Mouse (Mus musculus): ENCODE measurements around the gene Cldn6. TPM values are rescaled to one million over a fixed set of nuclear protein-coding genes. Genes with fewer than 3 reads are reported as not detected.
A peak's percentile ranks its signal among the peaks of the same experiment; 100 is the strongest.

The Cldn6 gene
- total RNA-seq (2021): 0.30 TPM in 1 of 2 replicates, not detected in the other
- long read RNA-seq, experiment 1: 0 reads
- long read RNA-seq, experiment 2: 0 reads

- no peak for DNase-seq
Observed at GRCm38 (mm10) chr17:23679127-23679835, at the start of gene Cldn6. Gene Cldn6 (plus strand): TSS chr17:23679249.

GRCm38 (mm10) chr17:23630195-23631020 is 48.6 kb upstream of the Cldn6 start:
- DNase-seq: peak; percentile 92

DNA sequence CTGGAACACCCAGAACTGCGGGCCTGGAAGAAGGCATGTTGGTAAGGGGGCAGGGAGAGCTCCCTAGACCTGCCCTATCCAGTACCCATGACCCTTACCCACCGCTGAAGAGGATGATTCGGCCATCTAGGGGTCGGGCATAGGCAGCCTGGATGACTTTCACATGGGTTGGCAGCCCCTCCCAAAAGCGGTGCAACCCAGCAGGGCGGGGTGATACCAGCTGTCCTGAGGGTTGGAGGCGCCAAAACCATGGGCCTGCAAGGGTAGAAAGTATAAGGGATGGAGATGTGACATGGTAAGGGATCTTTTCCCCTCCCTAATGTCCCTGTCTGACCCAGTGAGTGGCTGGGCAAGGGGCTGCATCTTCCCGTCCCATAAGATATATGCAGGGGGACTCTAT is 47.8 kb upstream of the Cldn6 start:
- no peak for DNase-seq

GRCm38 (mm10) chr17:23644613-23645495 is 34.2 kb upstream of the Cldn6 start, which contains the start of gene Mmp25:
Gene Mmp25 (minus strand): TSS chr17:23645277.
- DNase-seq: peak; percentile 34

DNA sequence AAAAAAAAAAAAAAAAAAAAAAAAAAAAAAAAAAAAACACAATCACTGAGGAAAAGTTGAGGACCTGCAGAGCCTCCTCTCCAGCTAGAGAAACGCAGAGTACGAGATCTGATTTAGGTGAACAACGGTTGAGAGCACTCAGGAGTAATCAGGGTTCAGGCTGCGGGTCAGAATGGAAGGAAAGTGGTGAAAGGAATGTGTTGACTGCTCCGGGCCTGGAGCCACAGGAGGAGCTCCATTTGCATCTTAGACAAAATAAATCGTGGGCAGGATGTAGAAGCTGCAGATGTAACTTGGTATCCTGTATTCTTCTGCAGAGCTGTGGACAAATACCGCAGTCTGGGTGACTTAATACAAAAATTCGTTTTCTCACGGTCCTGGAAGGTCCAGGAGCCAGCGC is 33.2 kb upstream of the Cldn6 start:
- no peak for DNase-seq

- DNase-seq: no peak
Observed at GRCm38 (mm10) chr17:23651363-23651762, 27.7 kb upstream of the Cldn6 start.

DNA sequence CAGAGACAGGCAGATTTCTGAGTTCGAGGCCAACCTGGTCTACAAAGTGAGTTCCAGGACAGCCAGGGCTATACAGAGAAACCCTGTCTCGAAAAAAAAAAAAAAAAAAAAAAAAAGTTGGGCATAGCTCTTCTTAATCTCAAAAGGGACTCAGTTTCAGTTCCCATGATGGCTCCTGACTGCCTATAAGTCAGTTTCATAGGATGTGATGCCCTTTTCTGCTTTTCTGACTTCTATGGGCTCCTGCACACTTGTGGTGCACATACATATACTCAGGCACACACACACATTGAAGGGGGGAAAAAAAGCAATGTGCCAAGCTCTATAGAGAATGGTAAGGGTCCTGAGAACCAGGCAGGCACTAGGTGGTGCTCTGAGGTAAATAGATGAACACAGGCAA is 25.7 kb upstream of the Cldn6 start:
- no peak for DNase-seq

DNA sequence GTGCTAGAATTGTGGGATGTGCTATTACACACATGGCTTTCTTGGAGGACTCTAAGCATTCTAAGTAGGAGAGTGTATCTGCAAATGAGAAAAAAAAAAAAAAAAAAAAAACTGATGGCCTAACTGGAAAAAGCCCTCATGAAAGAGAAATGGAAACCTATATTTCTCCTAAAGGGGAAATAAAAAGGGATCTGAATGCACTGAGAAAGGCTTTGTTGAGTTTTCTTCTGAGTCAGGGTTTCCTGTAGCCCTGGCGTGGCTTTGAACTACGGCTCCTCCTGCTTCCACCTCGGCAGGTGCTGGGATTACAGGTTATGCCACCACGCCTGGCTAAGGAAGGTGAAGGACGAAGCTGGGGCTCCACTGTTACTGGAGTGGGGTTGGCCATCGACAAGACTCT is 25.0 kb upstream of the Cldn6 start:
- no peak for DNase-seq

DNA sequence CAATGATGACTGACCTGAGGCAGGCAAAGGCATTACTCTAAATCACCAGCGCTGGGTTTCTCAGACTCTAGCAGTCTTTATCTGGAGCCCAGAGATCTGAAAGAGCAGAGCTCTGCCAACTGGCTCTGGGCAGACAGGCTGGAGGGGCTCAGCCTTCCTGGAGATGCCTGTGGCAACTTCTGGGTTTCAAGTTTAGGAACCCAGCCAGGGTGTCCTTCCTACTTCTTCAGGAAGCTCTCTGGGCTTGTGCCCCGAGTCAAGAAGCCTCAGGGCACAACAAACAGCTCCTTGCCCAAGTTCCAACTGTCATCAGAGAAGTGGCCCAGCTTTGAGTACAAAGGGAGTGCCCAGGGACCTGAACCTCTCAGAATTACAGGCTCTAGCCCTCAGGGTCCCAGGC is 24.6 kb upstream of the Cldn6 start:
- no peak for DNase-seq

GRCm38 (mm10) chr17:23658450-23658849 is 20.6 kb upstream of the Cldn6 start:
- no peak for DNase-seq

DNA sequence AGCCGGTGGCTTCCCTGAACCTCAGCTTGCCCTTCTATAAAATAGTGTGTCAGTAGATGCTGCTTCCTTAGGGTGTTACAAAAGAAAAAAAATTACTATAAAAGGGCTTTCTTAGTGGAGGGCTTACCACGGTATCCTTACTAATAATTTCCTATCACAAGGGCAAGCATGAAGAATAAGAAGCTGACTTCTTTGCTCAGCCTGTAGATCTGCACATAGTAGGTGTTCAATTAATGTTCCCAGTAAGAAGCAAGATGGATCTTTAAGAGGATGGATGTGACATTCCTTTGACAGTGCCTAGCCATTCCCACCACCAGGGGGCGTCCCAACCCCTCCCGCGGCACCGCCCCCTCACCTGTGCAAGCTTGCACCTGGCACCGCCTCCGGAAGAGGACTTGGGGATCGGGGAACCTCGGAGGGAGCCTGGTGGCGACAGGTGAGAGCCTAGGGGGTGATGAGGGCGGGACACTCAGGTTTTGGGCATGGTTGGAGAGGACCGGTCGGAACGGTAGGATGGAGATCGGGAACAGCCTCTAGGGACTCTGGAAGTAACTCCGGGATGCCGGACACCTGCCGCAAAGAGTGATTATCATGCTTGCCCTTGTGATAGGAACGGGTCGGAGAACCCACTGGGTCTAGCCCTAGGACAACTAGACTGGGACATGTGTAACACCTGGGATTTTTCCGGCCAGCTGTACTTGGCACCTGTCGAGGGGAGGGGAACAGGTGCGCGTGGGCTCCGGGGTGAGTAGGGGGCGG is 18.8 kb upstream of the Cldn6 start, which contains the start of gene Bicdl2:
Bicdl2 (plus strand) TSS at position 390 of the 759 bp plus-strand sequence.
- DNase-seq: peak; percentile 73

DNA sequence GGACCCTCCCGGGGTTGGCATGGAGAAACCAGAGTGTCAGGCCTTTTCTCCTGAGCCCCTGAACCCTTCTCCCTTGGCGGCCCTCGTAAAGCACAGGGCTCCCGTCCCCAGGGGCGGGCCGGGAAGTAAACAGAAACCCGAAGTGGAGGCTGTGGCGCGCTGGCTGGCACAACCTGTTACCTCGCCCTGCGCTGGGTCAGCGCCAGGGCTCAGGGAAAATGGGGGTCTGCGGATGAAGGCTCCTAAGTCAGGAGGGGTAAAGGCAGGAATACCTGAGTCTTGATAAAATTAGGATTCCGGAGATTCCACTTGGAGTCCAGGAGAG is 18.2 kb upstream of the Cldn6 start:
- no peak for DNase-seq

GRCm38 (mm10) chr17:23661526-23661925 is 17.5 kb upstream of the Cldn6 start:
- DNase-seq: peak; percentile 57

- no peak for DNase-seq
Observed at GRCm38 (mm10) chr17:23664556-23665021, 14.5 kb upstream of the Cldn6 start.

DNA sequence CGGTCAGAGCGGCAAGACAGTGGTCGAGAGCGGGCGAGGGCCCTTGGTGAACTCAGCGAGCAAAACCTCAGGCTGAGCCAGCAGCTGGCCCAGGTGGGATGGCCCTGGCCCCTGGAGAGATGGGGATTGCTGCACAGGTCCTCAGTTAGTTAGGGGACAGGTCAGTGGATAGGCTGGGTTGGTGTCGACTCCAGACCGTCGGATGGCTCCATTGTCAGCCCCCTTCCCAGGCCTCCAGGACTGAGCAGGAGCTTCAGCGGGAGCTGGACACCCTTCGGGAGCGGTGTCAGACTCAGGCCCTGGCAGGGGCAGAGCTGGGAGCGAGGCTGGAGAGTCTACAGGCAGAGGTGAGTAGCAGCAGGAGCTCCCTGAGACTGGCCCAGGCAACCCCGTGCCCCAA is 13.5 kb upstream of the Cldn6 start:
- DNase-seq: no peak

DNA sequence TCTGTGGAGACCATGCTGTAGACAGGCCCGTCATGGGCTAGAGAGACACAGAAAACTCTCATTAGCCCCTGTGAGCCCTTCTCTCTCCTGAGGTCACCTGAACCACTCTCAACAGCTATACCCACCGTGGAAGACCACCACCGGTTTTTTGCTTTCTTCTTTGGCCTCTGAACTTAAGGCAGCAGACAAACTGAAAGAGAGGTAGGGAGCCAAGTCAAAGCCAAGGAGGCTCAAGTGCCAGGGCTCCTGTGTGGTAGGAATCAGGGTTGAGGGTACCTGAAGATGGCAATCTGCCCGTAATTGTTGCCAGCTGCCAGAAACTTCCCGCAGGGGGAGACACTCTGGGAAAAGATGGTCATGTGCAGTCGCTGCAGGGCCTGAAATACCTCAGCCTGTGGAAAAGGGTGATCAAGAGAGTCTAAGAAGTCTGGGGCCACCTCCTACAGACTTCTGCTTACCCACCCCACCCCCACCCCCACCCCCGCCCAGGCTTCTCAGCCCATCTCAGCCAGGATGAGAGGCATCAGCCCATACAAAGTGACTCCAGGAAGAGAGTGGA is 8.5 kb upstream of the Cldn6 start:
- no peak for DNase-seq

GRCm38 (mm10) chr17:23671519-23671918 is 7.5 kb upstream of the Cldn6 start:
- DNase-seq: no peak

GRCm38 (mm10) chr17:23672761-23673160 is 6.3 kb upstream of the Cldn6 start:
- DNase-seq: no peak

GRCm38 (mm10) chr17:23673424-23674073 is 5.5 kb upstream of the Cldn6 start, which contains the start of the genes Hcfc1r1 and Thoc6:
Gene Hcfc1r1 (plus strand): TSS chr17:23673596.
Gene Thoc6 (minus strand): TSS chr17:23673882.
- peak; percentile 94 for DNase-seq

GRCm38 (mm10) chr17:23674271-23674952 is 4.6 kb upstream of the Cldn6 start:
- DNase-seq: peak; percentile 23
